ENCODE assay signal across 25 mouse cellular contexts in the genomic region with DNA sequence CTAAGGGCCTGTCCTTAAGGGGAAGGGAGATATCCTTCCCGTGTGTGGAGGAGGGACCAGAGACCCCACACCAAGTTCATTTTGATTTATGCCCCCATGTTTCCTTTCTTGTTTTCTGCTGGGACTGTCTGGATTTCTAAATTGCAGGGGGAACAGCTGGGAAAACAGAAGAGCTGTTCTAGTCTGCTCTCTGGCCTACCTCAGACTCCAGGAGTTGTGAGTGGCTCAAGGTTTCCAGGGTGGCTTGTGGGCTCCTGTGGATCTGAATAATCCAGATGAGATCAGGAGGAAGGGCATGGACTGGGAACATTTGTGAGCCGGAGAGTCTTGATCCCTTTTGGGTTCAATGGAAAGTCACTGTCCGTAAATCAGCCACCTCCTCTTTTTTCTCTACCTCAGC. TPM values are rescaled to one million over a fixed set of nuclear protein-coding genes. Genes with fewer than 3 reads are reported as not detected.
DNase-seq lines count a peak whose midpoint lies in the region; ATAC-seq and TF ChIP-seq lines count a peak whose summit lies in the region.
"Had no signal": no experiment of that assay in that cellular context is flagged by ENCODE, and none has a peak within 500 bp of the region (broad histone marks: within the 10 kb centered on the region; RNA-seq: fewer than 3 reads in every experiment).

No protein-coding gene starts in this region.

- intact Hi-C loops in gastrocnemius, adult 2 months (cut with DNase I), result loop anchor here (2.0 kb wide), 1 partner anchor 25 kb away; no protein-coding TSS in a partner anchor

- H3K36me3 ChIP-seq in kidney, embryonic 15.5 days, result no peaks in the 10 kb centered on the region
- no peaks in the 10 kb centered on the region for H3K36me3 ChIP-seq in kidney, adult 2 months (ENCODE audit: control insufficient read depth, insufficient read depth, low read length)
- H3K36me3 ChIP-seq: embryonic facial prominence, embryonic 13.5 days; forebrain, embryonic 10.5 days; heart, embryonic 13.5 days; hindbrain, embryonic 13.5 days had no signal

- no peak for TF ChIP-seq POLR2A in kidney, adult 2 months (IDR thresholded peaks at IDR 0.05; ENCODE audit: low read depth, low read length)

- no peak for TF ChIP-seq CTCF in gastrocnemius, adult 2 months (IDR thresholded peaks at IDR 0.05)
- no peak for TF ChIP-seq CTCF in kidney, adult 2 months (conservative IDR thresholded peaks at IDR 0.05; ENCODE audit: insufficient read depth, insufficient read length, low read depth, low read length)

- no peak for DNase-seq in gastrocnemius, adult 2 months
- no peak for DNase-seq in gastrocnemius, postnatal 4 days (ENCODE audit: low spot score in 2 of 2)
- DNase-seq in kidney, adult 2 months, result no peak
- peak; percentile 24 for DNase-seq in embryo, embryonic 11 days
- DNase-seq in forelimb bud, embryonic 11.5 days (ENCODE audit: low read depth, low spot score), result peak; percentile 12
- DNase-seq in right cerebral cortex, postnatal 10 days (ENCODE audit: low spot score in 2 of 2), result no peak
- DNase-seq: adrenal gland, postnatal 10 days; cerebellum, adult 11 months; cerebellum, adult 8-10 months; cerebellum, postnatal 14 days; gastrocnemius, postnatal 10 days had no signal

- no peak overlapping the region for H3K4me2 ChIP-seq in kidney, embryonic 15.5 days
- H3K4me2 ChIP-seq: embryonic facial prominence, embryonic 13.5 days; heart, embryonic 13.5 days; hindbrain, embryonic 13.5 days had no signal

- no peak overlapping the region for H3K9ac ChIP-seq in kidney, embryonic 15.5 days
- H3K9ac ChIP-seq: embryonic facial prominence, embryonic 13.5 days; heart, embryonic 13.5 days; hindbrain, embryonic 13.5 days had no signal

- H3K9me3 ChIP-seq in kidney, embryonic 15.5 days (replicated peaks), result no peaks in the 10 kb centered on the region
- H3K9me3 ChIP-seq: embryonic facial prominence, embryonic 13.5 days; forebrain, embryonic 10.5 days; heart, embryonic 13.5 days; hindbrain, embryonic 13.5 days had no signal

- H3K4me1 ChIP-seq in kidney, embryonic 15.5 days, result peaks cover 8% of the 10 kb centered on the region; the same call in 1 of the 2 replicates
- no peaks in the 10 kb centered on the region for H3K4me1 ChIP-seq in kidney, adult 2 months (ENCODE audit: control insufficient read depth, insufficient read depth, low read length)
- H3K4me1 ChIP-seq: embryonic facial prominence, embryonic 13.5 days; hindbrain, embryonic 13.5 days had no signal

- ATAC-seq in kidney, embryonic 15.5 days (replicated peaks; ENCODE audit: low FRiP score), result peak; percentile 29; the same call in 1 of the 2 replicates
- no peak for ATAC-seq in megakaryocyte progenitor cell, adult 5-6 weeks (replicated peaks; ENCODE audit: poor library complexity)
- ATAC-seq: forebrain, embryonic 14.5 days; hindbrain, postnatal 0 days had no signal

- H3K27ac ChIP-seq in gastrocnemius, adult 2 months, result peak overlapping the region; percentile 81
- no peak overlapping the region for H3K27ac ChIP-seq in kidney, embryonic 15.5 days
- no peak overlapping the region for H3K27ac ChIP-seq in kidney, adult 2 months (ENCODE audit: insufficient read depth, low read depth, low read length)
- H3K27ac ChIP-seq: embryonic facial prominence, embryonic 13.5 days; forebrain, embryonic 10.5 days; heart, embryonic 13.5 days; hindbrain, embryonic 13.5 days; hindbrain, postnatal 0 days had no signal

- H3K27me3 ChIP-seq in kidney, embryonic 15.5 days, result no peaks in the 10 kb centered on the region
- no peaks in the 10 kb centered on the region for H3K27me3 ChIP-seq in kidney, adult 2 months (replicated peaks; ENCODE audit: control insufficient read depth, insufficient read depth, low read length)
- H3K27me3 ChIP-seq: embryonic facial prominence, embryonic 13.5 days; hindbrain, embryonic 13.5 days had no signal

- WGBS in kidney, embryonic 15.5 days, result 11% methylated on average over 3 of the region's 3 CpGs
- 46% methylated on average over 3 of the region's 3 CpGs for WGBS in kidney, adult 2 months

- H3K4me3 ChIP-seq in gastrocnemius, adult 2 months, result no peak overlapping the region
- no peak overlapping the region for H3K4me3 ChIP-seq in kidney, embryonic 15.5 days (replicated peaks)
- H3K4me3 ChIP-seq in kidney, adult 2 months (ENCODE audit: insufficient read depth, low read depth, low read length), result no peak overlapping the region
- H3K4me3 ChIP-seq: embryonic facial prominence, embryonic 13.5 days; forebrain, embryonic 10.5 days; heart, embryonic 13.5 days; hindbrain, embryonic 13.5 days had no signal

RNA-seq across cellular contexts. Expression of gene Gm33543, which starts 17.1 kb away (rescaled TPM):
- 1 to 10 TPM in 1 of 2 experiments, under 1 TPM in 1; 0.66 to 1.4 TPM for total RNA-seq in gastrocnemius, adult 2 months (2021)
- total RNA-seq in gastrocnemius, postnatal 4 days (2021), result not detected
- 0.09 and 0.18 TPM in 2 replicates for polyA plus RNA-seq in kidney, embryonic 15.5 days (2015; fragmentation: Nextera tagmentation; extraction: Ambion mirVana)
- 1.6 and 1.9 TPM in 2 replicates for polyA plus RNA-seq in kidney, adult 2 months (2012; rRNA removed)
- total RNA-seq in megakaryocyte progenitor cell, adult 5-6 weeks (2015), result not detected in 2 replicates
- total RNA-seq in megakaryocyte progenitor cell, adult 5-6 weeks (2017), result not detected in 2 replicates
- total RNA-seq: common myeloid progenitor, adult 5-6 weeks; hematopoietic stem cell, adult 5-6 weeks; hindbrain, postnatal 0 days; MEL had no signal
- polyA plus RNA-seq: brain, embryonic 14.5 days; C2C12; embryonic facial prominence, embryonic 13.5 days; forebrain, embryonic 10.5 days; forebrain, embryonic 14.5 days; heart, embryonic 13.5 days; hindbrain, embryonic 13.5 days; intestine, embryonic 14.5 days had no signal

Comparison
In these comparisons a context has a peak if more than half of its experiments do, and no peak if none do; other contexts are left out.
1. DNase-seq: peak in embryo, embryonic 11 days (single experiment) and forelimb bud, embryonic 11.5 days (single experiment); none in gastrocnemius, adult 2 months (single experiment), gastrocnemius, postnatal 4 days (0 of 2), kidney, adult 2 months (single experiment) and right cerebral cortex, postnatal 10 days (0 of 2).